Mouse (Mus musculus): ENCODE measurements around the gene Sptssb.

- TF ChIP-seq CTCF (conservative IDR thresholded peaks at IDR 0.05; ENCODE audit: low read length) (no peak), POU5F1 (IDR thresholded peaks at IDR 0.05; ENCODE audit: borderline replicate concordance, low read length) (no peak)
These were observed 80.4 kb downstream of the Sptssb start for GRCm38 (mm10) chr3:69779246-69779796.
